Mouse (Mus musculus) liver, embryonic 14.5 days (tissue): ENCODE data around the gene Ccdc121. TPM values are rescaled to one million over a fixed set of nuclear protein-coding genes. Genes with fewer than 3 reads are reported as not detected.

ENCODE experiments used
- ATAC-seq: fragments of 200-750 bp; cut with Nextera tagmentation; 2 replicates; pipeline ENCODE4 v1.8.0; 2017; ENCODE audit warnings: moderate number of reproducible peaks, mild to moderate bottlenecking, moderate library complexity; ENCODE audit not compliant: insufficient read depth
- DNase-seq, 3 experiments: peaks; one replicate each; pipeline ENCODE4 v3.0.0-alpha.2; 2012 to 2013; ENCODE audit warnings: low read depth in 3 of 3, low spot score in 3 of 3
- H3K27ac ChIP-seq: fragments of 300-500 bp; sonication (generic); 2 replicates; pipeline ENCODE4 v1.5.1; 2014; ENCODE audit warnings: moderate library complexity, mild to moderate bottlenecking, control low read depth, inconsistent platforms
- H3K27me3 ChIP-seq: fragments of 300-500 bp; sonication (generic); 2 replicates; pipeline ENCODE4 v1.6.1; 2014; ENCODE audit warnings: mild to moderate bottlenecking, low read length, moderate library complexity; ENCODE audit not compliant: control insufficient read depth, insufficient read depth
- H3K36me3 ChIP-seq: fragments of 300-500 bp; sonication (generic); replicated peaks from 2 replicates; pipeline ENCODE4 v1.6.1; 2014; ENCODE audit warnings: low read depth; ENCODE audit not compliant: control insufficient read depth, insufficient read depth
- H3K4me1 ChIP-seq, 2 experiments: fragments of 200-500 bp in 1 of 2; fragments of 300-500 bp in 1 of 2; sonication (generic) in 1 of 2; replicated peaks; 2 replicates each; pipeline ENCODE4 v1.6.1; 2012 to 2014; ENCODE audit warnings: antibody characterized with exemption in 1 of 2, inconsistent platforms in 1 of 2, low read length in 1 of 2; ENCODE audit not compliant: control insufficient read depth in 2 of 2, insufficient read depth in 2 of 2
- H3K4me2 ChIP-seq: fragments of 300-500 bp; sonication (generic); 2 replicates; pipeline ENCODE4 v1.6.1; 2014; ENCODE audit warnings: low read depth, mild to moderate bottlenecking, control low read depth, moderate library complexity
- H3K4me3 ChIP-seq, 2 experiments: fragments of 200-500 bp in 1 of 2; fragments of 300-500 bp in 1 of 2; sonication (generic) in 1 of 2; 2 replicates each; pipeline ENCODE4 v1.5.1; 2012 to 2014; ENCODE audit warnings: low read depth in 2 of 2, low read length in 2 of 2, mild to moderate bottlenecking in 2 of 2, control low read depth in 1 of 2, inconsistent platforms in 1 of 2, moderate library complexity in 1 of 2; ENCODE audit not compliant: insufficient read depth in 1 of 2
- H3K9ac ChIP-seq: fragments of 300-500 bp; sonication (generic); replicated peaks from 2 replicates; pipeline ENCODE4 v1.6.1; 2014; ENCODE audit warnings: mild to moderate bottlenecking, control low read depth, moderate library complexity
- H3K9me3 ChIP-seq: fragments of 300-500 bp; sonication (generic); 2 replicates; pipeline ENCODE4 v1.6.1; 2016; ENCODE audit warnings: low read length, mixed read lengths; ENCODE audit not compliant: control insufficient read depth
- CTCF ChIP-seq: IDR thresholded peaks from 2 replicates; pipeline ENCODE4 v1.5.1; 2016; ENCODE audit warnings: antibody characterized with exemption, low read depth, control low read depth
- EP300 ChIP-seq: IDR thresholded peaks from 2 replicates; pipeline ENCODE4 v1.6.1; 2016; ENCODE audit warnings: antibody characterized with exemption, low read depth
- WGBS: fragments of 180-500 bp; shearing (Covaris S2); extraction: QIAGEN DNeasy Blood & Tissue Kit; methylation state at CpG from one replicate; pipeline ENCODE4 v1.1.7; 2014; ENCODE audit not compliant: insufficient replicate concordance; 5-methylcytosine and 5-hydroxymethylcytosine counted together
- polyA plus RNA-seq, 2 experiments: library from polyadenylated mRNA; depleted of rRNA in 1 of 2; stranded (reverse) in 1 of 2; unstranded in 1 of 2; fragments of >200 nt; fragmentation: Nextera tagmentation in 1 of 2; extraction: Ambion mirVana in 1 of 2; gene quantifications; 2 replicates each; pipeline versions ENCODE4 v1.2.1 to v1.2.3; 2012 to 2014

Gene Ccdc121
- polyA plus RNA-seq, 2 experiments, result not detected

DNA sequence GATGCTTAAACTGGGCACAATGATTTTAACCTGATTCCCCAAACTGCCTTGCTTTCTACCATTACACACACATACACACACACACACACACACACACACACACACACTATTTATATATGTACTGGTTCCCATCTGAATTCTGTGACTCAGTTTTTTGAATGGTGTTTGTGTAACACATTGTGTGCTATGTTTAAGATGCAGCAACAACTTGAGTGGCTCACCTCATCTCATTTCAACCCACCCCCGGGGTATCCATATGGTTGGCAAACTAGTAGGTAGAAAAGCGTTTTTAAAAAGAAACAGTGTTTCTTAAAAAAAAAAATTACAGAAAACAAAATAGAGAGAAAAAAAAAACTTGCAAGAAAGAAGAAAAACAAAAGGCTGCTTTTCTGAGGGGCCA lies 51.0 kb downstream of the Ccdc121 start:
- no peak for ATAC-seq

More for the DNA sequence above, 51.0 kb downstream of the Ccdc121 start:
- H3K36me3 ChIP-seq, result no peaks in the 10 kb centered on the region
- no peak for DNase-seq
- H3K9me3 ChIP-seq, result no peaks in the 10 kb centered on the region
- no peak overlapping the region for H3K27ac ChIP-seq
- H3K4me2 ChIP-seq, result no peak overlapping the region
- no peak overlapping the region for H3K4me3 ChIP-seq
- H3K9ac ChIP-seq, result no peak overlapping the region
- TF ChIP-seq CTCF (no peak), EP300 (no peak)
- no peaks in the 10 kb centered on the region for H3K4me1 ChIP-seq
- WGBS, result 54% methylated on average over 2 of the region's 2 CpGs
- no peaks in the 10 kb centered on the region for H3K27me3 ChIP-seq

Other genes with a start within 250 kb of the Ccdc121 start
- 0.02 TPM in 1 of 2 replicates, not detected in the other for gene Cnih3, start 158.8 kb downstream of the Ccdc121 start, polyA plus RNA-seq (2012; rRNA removed)
- not detected in 2 replicates for gene Cnih3, start 158.8 kb downstream of the Ccdc121 start, polyA plus RNA-seq (2014; fragmentation: Nextera tagmentation; extraction: Ambion mirVana)
- gene Dnah14, start 65.1 kb upstream of the Ccdc121 start, polyA plus RNA-seq (2012; rRNA removed), result 0.03 TPM in 1 of 2 replicates, not detected in the other
- gene Dnah14, start 65.1 kb upstream of the Ccdc121 start, polyA plus RNA-seq (2014; fragmentation: Nextera tagmentation; extraction: Ambion mirVana), result 5.0 and 5.6 TPM in 2 replicates